Comparison of ENCODE assay signal across 24 mouse cellular contexts in genomic region chr14:47909129-47909528, GRCm38 (mm10).
DNase-seq lines count a peak whose midpoint lies in the region; ATAC-seq and TF ChIP-seq lines count a peak whose summit lies in the region.
"Had no signal": no experiment of that assay in that cellular context is flagged by ENCODE, and none has a peak within 500 bp of the region (broad histone marks: within the 10 kb centered on the region; RNA-seq: fewer than 3 reads in every experiment).

No protein-coding gene starts in this region.

- peaks cover 14% of the 10 kb centered on the region; the same call in 1 of the 2 replicates for H3K4me1 ChIP-seq in heart, embryonic 10.5 days
- 0 out of 2 replicates have a peak, but pooled peaks cover 2% of the 10 kb centered on the region for H3K4me1 ChIP-seq in heart, embryonic 16.5 days (ENCODE audit: control insufficient read depth, insufficient read depth, low read length)
- H3K4me1 ChIP-seq in heart, adult 2 months (ENCODE audit: control insufficient read depth, insufficient read depth, low read length), result no peaks in the 10 kb centered on the region; the same call in 1 of the 2 replicates
- H3K4me1 ChIP-seq in midbrain, embryonic 14.5 days (ENCODE audit: control insufficient read depth, insufficient read depth, low read length), result peaks cover 20% of the 10 kb centered on the region
- peaks cover 34% of the 10 kb centered on the region for H3K4me1 ChIP-seq in midbrain, embryonic 13.5 days (replicated peaks)
- H3K4me1 ChIP-seq: liver, embryonic 15.5 days had no signal

- TF ChIP-seq CTCF in heart, adult 2 months (IDR thresholded peaks at IDR 0.05), result no peak

- no peak for TF ChIP-seq POLR2A in heart, adult 2 months (IDR thresholded peaks at IDR 0.05; ENCODE audit: insufficient read depth, low read depth, low read length)

- peak overlapping the region; percentile 35; the same call in 1 of the 2 replicates for H3K4me2 ChIP-seq in heart, embryonic 16.5 days (ENCODE audit: low read depth, low read length)
- H3K4me2 ChIP-seq in midbrain, embryonic 14.5 days (ENCODE audit: low read length), result no peak overlapping the region
- no peak overlapping the region for H3K4me2 ChIP-seq in midbrain, embryonic 13.5 days (replicated peaks)
- H3K4me2 ChIP-seq: liver, embryonic 15.5 days; lung, embryonic 15.5 days had no signal

- no peak for TF ChIP-seq EP300 in heart, adult 2 months (IDR thresholded peaks at IDR 0.05; ENCODE audit: insufficient read depth, low read depth, low read length)

- H3K79me2 ChIP-seq in heart, adult 2 months (replicated peaks; ENCODE audit: control insufficient read depth, insufficient read depth, low read length), result no peaks in the 10 kb centered on the region

- no peaks in the 10 kb centered on the region for H3K27me3 ChIP-seq in heart, embryonic 10.5 days (ENCODE audit: insufficient read depth, poor library complexity, severe bottlenecking)
- H3K27me3 ChIP-seq in heart, embryonic 16.5 days (ENCODE audit: control insufficient read depth, insufficient read depth, low read length), result no peaks in the 10 kb centered on the region; the same call in 1 of the 2 replicates
- H3K27me3 ChIP-seq in heart, adult 2 months (ENCODE audit: control insufficient read depth, insufficient read depth, low read length), result no peaks in the 10 kb centered on the region; the same call in 1 of the 2 replicates
- no peaks in the 10 kb centered on the region for H3K27me3 ChIP-seq in midbrain, embryonic 14.5 days (ENCODE audit: control insufficient read depth, insufficient read depth, low read length)
- H3K27me3 ChIP-seq in midbrain, embryonic 13.5 days, result no peaks in the 10 kb centered on the region
- H3K27me3 ChIP-seq: liver, embryonic 15.5 days; lung, embryonic 15.5 days had no signal

- intact Hi-C loops in heart, postnatal 14 days (cut with DNase I), result no loop called here
- intact Hi-C loops in heart, adult 2 months (cut with DNase I), result no loop called here

- H3K4me3 ChIP-seq in heart, embryonic 10.5 days, result no peak overlapping the region
- no peak overlapping the region for H3K4me3 ChIP-seq in heart, embryonic 16.5 days (ENCODE audit: low read length)
- no peak overlapping the region for H3K4me3 ChIP-seq in heart, adult 2 months
- no peak overlapping the region for H3K4me3 ChIP-seq in midbrain, embryonic 14.5 days (replicated peaks; ENCODE audit: low read depth, low read length)
- H3K4me3 ChIP-seq in midbrain, embryonic 13.5 days (replicated peaks), result no peak overlapping the region
- H3K4me3 ChIP-seq: forebrain, embryonic 10.5 days; liver, embryonic 15.5 days; lung, embryonic 15.5 days; midbrain, embryonic 10.5 days had no signal

- H3K9ac ChIP-seq in heart, embryonic 16.5 days (ENCODE audit: low read length), result no peak overlapping the region
- H3K9ac ChIP-seq in heart, adult 2 months (ENCODE audit: low read depth, low read length), result no peak overlapping the region
- no peak overlapping the region for H3K9ac ChIP-seq in midbrain, embryonic 14.5 days (replicated peaks; ENCODE audit: low read length)
- H3K9ac ChIP-seq in midbrain, embryonic 13.5 days (replicated peaks), result no peak overlapping the region
- H3K9ac ChIP-seq: liver, embryonic 15.5 days; lung, embryonic 15.5 days had no signal

- 57% methylated on average over 8 of the region's 8 CpGs for WGBS in heart, embryonic 10.5 days
- 51% methylated on average over 8 of the region's 8 CpGs for WGBS in heart, embryonic 16.5 days
- WGBS in heart, adult 2 months, result 60% methylated on average over 8 of the region's 8 CpGs
- WGBS in midbrain, embryonic 14.5 days, result 46% methylated on average over 8 of the region's 8 CpGs
- WGBS in midbrain, embryonic 13.5 days, result 56% methylated on average over 8 of the region's 8 CpGs

- no peak for DNase-seq in heart, embryonic 10.5 days (ENCODE audit: low spot score)
- DNase-seq in heart, postnatal 14 days, result no peak
- DNase-seq in heart, adult 2 months, result no peak
- peak; percentile 44 for DNase-seq in midbrain, embryonic 14.5 days
- no peak for DNase-seq in adrenal gland, postnatal 14 days
- DNase-seq in layer of hippocampus, postnatal 36 days, result no peak
- DNase-seq: cerebellum, adult 11-12 months; cerebellum, postnatal 10 days; gastrocnemius, postnatal 14 days; heart, postnatal 36 days; kidney, postnatal 36 days; liver; lung, postnatal 4 days; right cerebral cortex, postnatal 14 days; spleen, adult 18-20 months had no signal

- no peaks in the 10 kb centered on the region for H3K9me3 ChIP-seq in heart, embryonic 10.5 days
- H3K9me3 ChIP-seq in heart, embryonic 16.5 days (replicated peaks; ENCODE audit: control insufficient read depth, low read length), result no peaks in the 10 kb centered on the region
- H3K9me3 ChIP-seq in midbrain, embryonic 14.5 days (ENCODE audit: control insufficient read depth, low read length), result no peaks in the 10 kb centered on the region
- H3K9me3 ChIP-seq in midbrain, embryonic 13.5 days, result no peaks in the 10 kb centered on the region
- H3K9me3 ChIP-seq: forebrain, embryonic 10.5 days; liver, embryonic 15.5 days; lung, embryonic 15.5 days; midbrain, embryonic 10.5 days had no signal

- no peak for ATAC-seq in heart, embryonic 16.5 days (replicated peaks; ENCODE audit: extremely low read depth, insufficient read depth, low FRiP score)
- ATAC-seq in midbrain, embryonic 14.5 days (ENCODE audit: low FRiP score, low TSS enrichment), result no peak
- ATAC-seq in midbrain, embryonic 13.5 days, result no peak
- ATAC-seq: forebrain, embryonic 16.5 days; hindbrain, embryonic 16.5 days; intestine, embryonic 16.5 days had no signal

- no peaks in the 10 kb centered on the region for H3K36me3 ChIP-seq in heart, embryonic 10.5 days
- no peaks in the 10 kb centered on the region for H3K36me3 ChIP-seq in heart, embryonic 16.5 days (ENCODE audit: control insufficient read depth, insufficient read depth)
- no peaks in the 10 kb centered on the region for H3K36me3 ChIP-seq in heart, adult 2 months (ENCODE audit: control insufficient read depth, insufficient read depth, low read length)
- H3K36me3 ChIP-seq in midbrain, embryonic 14.5 days (ENCODE audit: control insufficient read depth, insufficient read depth, low read length), result no peaks in the 10 kb centered on the region
- no peaks in the 10 kb centered on the region for H3K36me3 ChIP-seq in midbrain, embryonic 13.5 days
- H3K36me3 ChIP-seq: forebrain, embryonic 10.5 days; liver, embryonic 15.5 days; lung, embryonic 15.5 days; midbrain, embryonic 10.5 days had no signal

- 0 out of 2 replicates have a peak overlapping the region, but pooled peaks have one; percentile 29 for H3K27ac ChIP-seq in heart, embryonic 10.5 days
- no peak overlapping the region for H3K27ac ChIP-seq in heart, embryonic 16.5 days (ENCODE audit: low read length)
- H3K27ac ChIP-seq in heart, adult 2 months, result no peak overlapping the region
- H3K27ac ChIP-seq in midbrain, embryonic 14.5 days (replicated peaks; ENCODE audit: low read depth, low read length), result no peak overlapping the region
- H3K27ac ChIP-seq in midbrain, embryonic 13.5 days, result no peak overlapping the region
- H3K27ac ChIP-seq: forebrain, embryonic 10.5 days; liver, embryonic 15.5 days; lung, embryonic 15.5 days; midbrain, embryonic 10.5 days had no signal
